Mouse (Mus musculus) heart, embryonic 12.5 days (tissue): ENCODE results near the gene Tfrc. TPM values are rescaled to one million over a fixed set of nuclear protein-coding genes. Genes with fewer than 3 reads are reported as not detected.
A peak's percentile ranks its signal among the peaks of the same experiment; 100 is the strongest.

Experiments used
- ATAC-seq: fragments of 200-750 bp; cut with Nextera tagmentation; 2 replicates; pipeline ENCODE4 v1.8.0; 2017; ENCODE audit warnings: moderate TSS enrichment, moderate library complexity; ENCODE audit not compliant: insufficient number of reproducible peaks, low FRiP score
- H3K27ac ChIP-seq: fragments of 300-500 bp; sonication (generic); 2 replicates; pipeline ENCODE4 v1.5.1; 2016; ENCODE audit warnings: mild to moderate bottlenecking, moderate library complexity; ENCODE audit not compliant: poor library complexity, severe bottlenecking
- H3K27me3 ChIP-seq: fragments of 300-500 bp; sonication (generic); replicated peaks from 2 replicates; pipeline ENCODE4 v1.6.1; 2016; ENCODE audit warnings: mild to moderate bottlenecking, moderate library complexity
- H3K36me3 ChIP-seq: fragments of 300-500 bp; sonication (generic); 2 replicates; pipeline ENCODE4 v1.6.1; 2016; ENCODE audit warnings: mild to moderate bottlenecking, moderate library complexity
- H3K4me1 ChIP-seq: fragments of 300-500 bp; sonication (generic); replicated peaks from 2 replicates; pipeline ENCODE4 v1.6.1; 2016; ENCODE audit warnings: mild to moderate bottlenecking
- H3K4me2 ChIP-seq: fragments of 300-500 bp; sonication (generic); 2 replicates; pipeline ENCODE4 v1.6.1; 2016; ENCODE audit warnings: mild to moderate bottlenecking, moderate library complexity
- H3K4me3 ChIP-seq: fragments of 300-500 bp; sonication (generic); 2 replicates; pipeline ENCODE4 v1.5.1; 2016; ENCODE audit warnings: mild to moderate bottlenecking
- H3K9ac ChIP-seq: fragments of 300-500 bp; sonication (generic); 2 replicates; pipeline ENCODE4 v1.6.1; 2016; ENCODE audit warnings: mild to moderate bottlenecking, moderate library complexity
- H3K9me3 ChIP-seq: fragments of 300-500 bp; sonication (generic); replicated peaks from 2 replicates; pipeline ENCODE4 v1.6.1; 2016; ENCODE audit warnings: mild to moderate bottlenecking, moderate library complexity
- WGBS: fragments of 180-500 bp; shearing (Covaris S2); methylation state at CpG from one replicate; pipeline ENCODE4 v1.1.7; 2016; 5-methylcytosine and 5-hydroxymethylcytosine counted together
- polyA plus RNA-seq: library from polyadenylated mRNA; unstranded; fragments of >200 nt; fragmentation: Nextera tagmentation; extraction: Ambion mirVana; gene quantifications from 2 replicates; pipeline ENCODE4 v1.2.1, GENCODE M21; 2016

Gene Tfrc
- polyA plus RNA-seq, result 52.5 and 58.2 TPM in 2 replicates

GRCm38 (mm10) chr16:32608712-32609400, at the start of gene Tfrc:
Gene Tfrc (plus strand): TSS chr16:32608920.
- peak within 1 kb of the TSS; percentile 98 for H3K4me3 ChIP-seq
- WGBS, result under 1% methylated on average over 73 of the region's 73 CpGs
- ATAC-seq, result peak; percentile 99

DNA sequence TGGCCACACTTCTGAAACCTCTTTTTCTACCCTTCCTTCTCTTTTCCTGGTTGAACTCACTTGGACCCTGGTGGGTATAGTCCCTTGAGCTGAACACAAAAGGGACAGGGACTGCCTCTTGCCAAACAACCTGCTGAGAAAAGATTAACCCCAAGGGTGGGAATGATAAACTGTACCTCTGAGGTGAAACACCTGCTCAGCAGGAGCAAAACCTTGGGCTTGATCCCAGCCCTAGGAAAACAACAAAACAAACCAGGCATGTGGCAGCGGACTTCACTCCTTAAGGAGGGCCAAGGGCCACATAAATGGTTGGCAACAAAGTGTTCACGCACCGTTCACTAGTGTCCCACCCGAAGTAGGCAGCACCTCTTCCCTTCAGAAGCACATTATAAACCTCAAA, 49.2 kb upstream of the Tfrc start:
- Histone ChIP-seq H3K9me3 (no peaks in the 10 kb centered on the region), H3K4me1 (no peaks in the 10 kb centered on the region), H3K27me3 (no peaks in the 10 kb centered on the region), H3K27ac (no peak overlapping the region), H3K9ac (no peak overlapping the region), H3K36me3 (no peaks in the 10 kb centered on the region), H3K4me3 (no peak overlapping the region), H3K4me2 (no peak overlapping the region)
- WGBS, result 71% methylated on average over 4 of the region's 4 CpGs
- no peak for ATAC-seq

More at GRCm38 (mm10) chr16:32608712-32609400, at the start of gene Tfrc:
- H3K4me2 ChIP-seq, result peak within 1 kb of the TSS; percentile 89
- H3K4me1 ChIP-seq, result peaks cover 6% of the 10 kb centered on the region
- no peaks in the 10 kb centered on the region for H3K9me3 ChIP-seq
- no peaks in the 10 kb centered on the region for H3K27me3 ChIP-seq
- H3K36me3 ChIP-seq, result no peaks in the 10 kb centered on the region; the same call in 1 of the 2 replicates
- H3K27ac ChIP-seq, result peak within 1 kb of the TSS; percentile 99
- H3K9ac ChIP-seq, result peak within 1 kb of the TSS; percentile 99

- 0 out of 2 replicates have a peak, but pooled peaks cover 4% of the 10 kb centered on the region for H3K9me3 ChIP-seq
- no peaks in the 10 kb centered on the region for H3K27me3 ChIP-seq
- H3K9ac ChIP-seq, result no peak overlapping the region
- H3K4me2 ChIP-seq, result no peak overlapping the region
- peaks cover 9% of the 10 kb centered on the region for H3K4me1 ChIP-seq
- no peak overlapping the region for H3K4me3 ChIP-seq
- 75% methylated on average over 5 of the region's 5 CpGs for WGBS
- no peak overlapping the region for H3K27ac ChIP-seq
- ATAC-seq, result no peak
- H3K36me3 ChIP-seq, result no peaks in the 10 kb centered on the region
These were observed 45.5 kb upstream of the Tfrc start for GRCm38 (mm10) chr16:32563056-32563793.

GRCm38 (mm10) chr16:32567282-32567681, 41.4 kb upstream of the Tfrc start:
- H3K4me3 ChIP-seq, result no peak overlapping the region
- no peak overlapping the region for H3K9ac ChIP-seq
- peaks cover 33% of the 10 kb centered on the region for H3K4me1 ChIP-seq
- H3K4me2 ChIP-seq, result no peak overlapping the region
- H3K27ac ChIP-seq, result no peak overlapping the region
- 0 out of 2 replicates have a peak, but pooled peaks cover 4% of the 10 kb centered on the region for H3K9me3 ChIP-seq
- 60% methylated on average over 4 of the region's 4 CpGs for WGBS
- no peaks in the 10 kb centered on the region for H3K27me3 ChIP-seq
- ATAC-seq, result no peak
- no peaks in the 10 kb centered on the region for H3K36me3 ChIP-seq

DNA sequence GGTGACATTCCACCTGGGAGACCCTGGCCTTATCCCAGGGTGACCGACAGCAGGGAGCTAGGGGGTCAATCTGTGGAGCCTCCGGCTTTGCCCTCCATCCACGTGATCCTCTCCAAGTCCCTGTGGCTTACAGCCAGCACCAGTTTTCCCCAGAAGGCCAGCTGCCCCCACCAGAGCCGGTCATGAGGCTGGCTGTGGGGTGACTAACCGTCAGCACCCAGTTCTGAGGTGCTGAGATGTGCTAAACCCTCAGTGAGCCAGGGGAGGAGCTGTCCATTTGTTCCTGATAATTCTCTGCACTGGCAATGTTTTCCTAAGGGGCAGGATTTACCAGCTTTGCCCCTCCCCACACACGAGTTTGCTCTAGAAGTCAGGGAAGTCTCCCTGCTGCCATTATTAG, 40.3 kb upstream of the Tfrc start:
- H3K27ac ChIP-seq, result no peak overlapping the region
- H3K36me3 ChIP-seq, result no peaks in the 10 kb centered on the region
- H3K9me3 ChIP-seq, result 0 out of 2 replicates have a peak, but pooled peaks cover 4% of the 10 kb centered on the region
- no peak for ATAC-seq
- peaks cover 33% of the 10 kb centered on the region for H3K4me1 ChIP-seq
- H3K9ac ChIP-seq, result no peak overlapping the region
- no peak overlapping the region for H3K4me2 ChIP-seq
- 31% methylated on average over 6 of the region's 6 CpGs for WGBS
- no peak overlapping the region for H3K4me3 ChIP-seq
- no peaks in the 10 kb centered on the region for H3K27me3 ChIP-seq

- no peak overlapping the region for H3K4me2 ChIP-seq
- ATAC-seq, result no peak
- WGBS, result 91% methylated on average over 3 of the region's 3 CpGs
These were observed 38.7 kb upstream of the Tfrc start for GRCm38 (mm10) chr16:32570042-32570441.

DNA sequence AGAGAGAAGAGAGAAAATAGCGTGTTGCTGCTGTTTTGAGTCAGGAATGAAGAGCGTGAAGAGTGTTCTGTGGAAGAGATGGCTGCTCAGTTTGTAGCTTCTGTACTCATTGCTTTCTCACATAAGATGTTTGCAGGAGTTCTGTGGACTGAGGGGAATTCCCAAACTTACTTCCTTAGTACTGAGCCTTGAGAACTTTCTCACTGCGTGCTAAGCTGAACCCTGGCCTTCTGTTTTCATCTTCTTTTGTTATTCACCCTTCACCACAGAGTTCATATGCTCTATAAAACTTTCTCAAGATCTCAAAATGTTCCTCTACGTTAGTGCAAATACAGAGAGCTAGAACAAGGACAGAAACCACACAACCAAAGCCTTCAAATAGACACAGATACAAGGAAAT, 36.2 kb upstream of the Tfrc start:
- Histone ChIP-seq H3K36me3 (no peaks in the 10 kb centered on the region), H3K9me3 (no peaks in the 10 kb centered on the region), H3K4me2 (no peak overlapping the region), H3K4me1 (peaks cover 29% of the 10 kb centered on the region), H3K27ac (no peak overlapping the region), H3K27me3 (no peaks in the 10 kb centered on the region), H3K9ac (no peak overlapping the region), H3K4me3 (no peak overlapping the region)
- 87% methylated on average over 4 of the region's 4 CpGs for WGBS
- ATAC-seq, result no peak

More at GRCm38 (mm10) chr16:32570042-32570441, 38.7 kb upstream of the Tfrc start:
- Histone ChIP-seq H3K9me3 (no peaks in the 10 kb centered on the region), H3K4me3 (no peak overlapping the region), H3K27ac (peak overlapping the region; percentile 40; the same call in 1 of the 2 replicates), H3K36me3 (no peaks in the 10 kb centered on the region), H3K4me1 (peaks cover 33% of the 10 kb centered on the region), H3K27me3 (no peaks in the 10 kb centered on the region), H3K9ac (no peak overlapping the region; the same call in 1 of the 2 replicates)

- Histone ChIP-seq H3K9ac (no peak overlapping the region), H3K4me2 (no peak overlapping the region), H3K4me3 (no peak overlapping the region), H3K36me3 (no peaks in the 10 kb centered on the region), H3K27me3 (no peaks in the 10 kb centered on the region), H3K27ac (no peak overlapping the region), H3K9me3 (no peaks in the 10 kb centered on the region), H3K4me1 (no peaks in the 10 kb centered on the region)
- ATAC-seq, result no peak
- WGBS, result 76% methylated on average over 4 of the region's 4 CpGs
These were observed 22.2 kb upstream of the Tfrc start for GRCm38 (mm10) chr16:32586482-32586881.

DNA sequence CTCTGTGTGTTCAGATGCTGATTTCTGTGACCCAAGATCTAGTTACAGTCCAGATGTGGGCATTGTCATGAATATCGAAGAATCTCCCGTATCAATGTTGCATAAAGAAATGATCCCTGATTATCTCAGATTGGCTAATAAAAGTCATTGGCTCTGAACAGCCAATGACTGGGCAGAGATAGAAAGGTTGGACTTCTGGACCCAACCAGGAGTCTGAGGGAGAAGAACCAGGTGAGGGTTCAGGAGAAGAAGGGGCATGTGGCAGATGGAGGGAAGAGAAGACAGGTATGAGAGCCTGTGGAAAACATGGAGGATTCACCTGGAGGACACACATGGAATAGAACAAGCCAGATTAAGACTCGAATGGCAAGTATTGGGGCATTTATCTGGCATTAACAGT, 20.2 kb upstream of the Tfrc start:
- H3K4me2 ChIP-seq, result no peak overlapping the region
- H3K4me3 ChIP-seq, result no peak overlapping the region
- no peaks in the 10 kb centered on the region for H3K9me3 ChIP-seq
- H3K27ac ChIP-seq, result no peak overlapping the region
- H3K9ac ChIP-seq, result no peak overlapping the region
- no peak for ATAC-seq
- H3K4me1 ChIP-seq, result no peaks in the 10 kb centered on the region
- H3K27me3 ChIP-seq, result no peaks in the 10 kb centered on the region
- H3K36me3 ChIP-seq, result no peaks in the 10 kb centered on the region
- 80% methylated on average over 3 of the region's 3 CpGs for WGBS

DNA sequence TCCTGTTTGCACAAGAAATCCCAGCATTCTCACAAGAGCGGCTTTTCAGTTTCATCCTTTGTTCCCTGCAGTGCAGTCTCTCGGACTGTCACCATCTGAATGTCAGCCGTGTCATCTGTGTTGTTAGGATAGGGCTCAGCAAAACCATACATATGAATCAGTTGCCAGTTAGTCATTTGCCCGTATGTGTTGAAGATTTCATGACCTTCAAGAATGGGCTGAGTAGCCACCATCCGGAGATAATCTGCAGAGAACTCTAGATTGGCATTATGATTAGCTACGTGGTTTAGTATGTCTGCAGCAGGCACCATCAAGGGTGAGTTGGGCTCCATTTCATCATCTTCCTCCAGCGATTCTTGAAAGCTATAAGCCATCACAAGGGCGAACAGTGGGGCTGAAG, 17.2 kb upstream of the Tfrc start:
- 85% methylated on average over 8 of the region's 8 CpGs for WGBS
- no peaks in the 10 kb centered on the region for H3K36me3 ChIP-seq
- ATAC-seq, result no peak
- H3K9me3 ChIP-seq, result no peaks in the 10 kb centered on the region
- H3K27ac ChIP-seq, result no peak overlapping the region
- H3K4me2 ChIP-seq, result no peak overlapping the region
- H3K4me3 ChIP-seq, result no peak overlapping the region
- H3K4me1 ChIP-seq, result no peaks in the 10 kb centered on the region
- no peaks in the 10 kb centered on the region for H3K27me3 ChIP-seq
- H3K9ac ChIP-seq, result no peak overlapping the region

GRCm38 (mm10) chr16:32593283-32593805, 15.4 kb upstream of the Tfrc start:
- no peak for ATAC-seq
- H3K27ac ChIP-seq, result no peak overlapping the region
- 90% methylated on average over 5 of the region's 5 CpGs for WGBS

More at GRCm38 (mm10) chr16:32593283-32593805, 15.4 kb upstream of the Tfrc start:
- no peaks in the 10 kb centered on the region for H3K36me3 ChIP-seq
- H3K4me1 ChIP-seq, result peaks cover 7% of the 10 kb centered on the region
- H3K9me3 ChIP-seq, result no peaks in the 10 kb centered on the region
- no peak overlapping the region for H3K4me2 ChIP-seq
- H3K4me3 ChIP-seq, result no peak overlapping the region
- no peaks in the 10 kb centered on the region for H3K27me3 ChIP-seq
- no peak overlapping the region for H3K9ac ChIP-seq
